Mouse (Mus musculus) stomach, embryonic 16.5 days (tissue): ENCODE results near the gene Rpl26. TPM values are rescaled to one million over a fixed set of nuclear protein-coding genes. Genes with fewer than 3 reads are reported as not detected.

Experiments used
- ATAC-seq: fragments of 200-750 bp; cut with Nextera tagmentation; 2 replicates; pipeline ENCODE4 v1.8.0; 2017; ENCODE audit warnings: moderate number of reproducible peaks, moderate TSS enrichment; ENCODE audit not compliant: insufficient read depth, low FRiP score
- H3K27ac ChIP-seq: fragments of 300-500 bp; sonication (generic); 2 replicates; pipeline ENCODE4 v1.5.1; 2014; ENCODE audit warnings: low read length
- H3K27me3 ChIP-seq: fragments of 300-500 bp; sonication (generic); 2 replicates; pipeline ENCODE4 v1.6.1; 2014; ENCODE audit warnings: low read length, control low read depth, mixed read lengths; ENCODE audit not compliant: control insufficient read depth, insufficient read depth
- H3K36me3 ChIP-seq: fragments of 300-500 bp; sonication (generic); 2 replicates; pipeline ENCODE4 v1.6.1; 2014; ENCODE audit warnings: low read length; ENCODE audit not compliant: control insufficient read depth, insufficient read depth
- H3K4me1 ChIP-seq: fragments of 300-500 bp; sonication (generic); 2 replicates; pipeline ENCODE4 v1.6.1; 2014; ENCODE audit warnings: low read length, control low read depth, mixed read lengths; ENCODE audit not compliant: control insufficient read depth, insufficient read depth
- H3K4me2 ChIP-seq: fragments of 300-500 bp; sonication (generic); 2 replicates; pipeline ENCODE4 v1.6.1; 2014; ENCODE audit warnings: low read depth, low read length, mixed read lengths
- H3K4me3 ChIP-seq: fragments of 300-500 bp; sonication (generic); replicated peaks from 2 replicates; pipeline ENCODE4 v1.5.1; 2014; ENCODE audit warnings: mild to moderate bottlenecking, low read length
- H3K9ac ChIP-seq: fragments of 300-500 bp; sonication (generic); 2 replicates; pipeline ENCODE4 v1.6.1; 2014; ENCODE audit warnings: low read length
- H3K9me3 ChIP-seq: fragments of 300-500 bp; sonication (generic); replicated peaks from 2 replicates; pipeline ENCODE4 v1.6.1; 2016; ENCODE audit warnings: low read length, control low read depth; ENCODE audit not compliant: control insufficient read depth
- WGBS: fragments of 180-500 bp; shearing (Covaris S2); extraction: QIAGEN DNeasy Blood & Tissue Kit; methylation state at CpG from one replicate; pipeline ENCODE4 v1.1.7; 2014; 5-methylcytosine and 5-hydroxymethylcytosine counted together
- polyA plus RNA-seq: library from polyadenylated mRNA; unstranded; fragments of >200 nt; fragmentation: Nextera tagmentation; extraction: Ambion mirVana; gene quantifications from 2 replicates; pipeline ENCODE4 v1.2.1, GENCODE M21; 2015

Rpl26 gene
- polyA plus RNA-seq, 1 experiment from 2014 or later = 932 TPM

GRCm38 (mm10) chr11:68862260-68862659, 39.1 kb upstream of the Rpl26 start:
- WGBS = 63% methylated on average over 2 of the region's 2 CpGs

GRCm38 (mm10) chr11:68863631-68864091, 37.7 kb upstream of the Rpl26 start:
- Histone ChIP-seq H3K9me3 (no peaks in the 10 kb centered on the region), H3K4me2 (no peak overlapping the region), H3K36me3 (no peaks in the 10 kb centered on the region), H3K9ac (no peak overlapping the region), H3K27me3 (no peaks in the 10 kb centered on the region), H3K4me3 (no peak overlapping the region), H3K27ac (no peak overlapping the region), H3K4me1 (peaks cover 8% of the 10 kb centered on the region)
- ATAC-seq = no peak
- WGBS = 63% methylated on average over 4 of the region's 4 CpGs

More at GRCm38 (mm10) chr11:68862260-68862659, 39.1 kb upstream of the Rpl26 start:
- Histone ChIP-seq H3K9me3 (no peaks in the 10 kb centered on the region), H3K4me1 (0 out of 2 replicates have a peak, but pooled peaks cover 4% of the 10 kb centered on the region), H3K27ac (no peak overlapping the region), H3K4me3 (no peak overlapping the region), H3K27me3 (no peaks in the 10 kb centered on the region), H3K4me2 (no peak overlapping the region), H3K9ac (no peak overlapping the region), H3K36me3 (no peaks in the 10 kb centered on the region)
- ATAC-seq = no peak

GRCm38 (mm10) chr11:68864544-68865189, 36.7 kb upstream of the Rpl26 start:
- Histone ChIP-seq H3K27me3 (no peaks in the 10 kb centered on the region), H3K36me3 (no peaks in the 10 kb centered on the region), H3K4me1 (peaks cover 8% of the 10 kb centered on the region), H3K4me3 (no peak overlapping the region), H3K27ac (no peak overlapping the region; the same call in 1 of the 2 replicates), H3K4me2 (no peak overlapping the region), H3K9ac (no peak overlapping the region), H3K9me3 (no peaks in the 10 kb centered on the region)
- ATAC-seq = peak; percentile 71; the same call in 1 of the 2 replicates
- WGBS = 22% methylated on average over 9 of the region's 9 CpGs

GRCm38 (mm10) chr11:68871277-68871676, 30.1 kb upstream of the Rpl26 start:
- H3K4me2 ChIP-seq = no peak overlapping the region
- H3K4me3 ChIP-seq = no peak overlapping the region
- no peak overlapping the region; the same call in 1 of the 2 replicates for H3K27ac ChIP-seq
- WGBS = 78% methylated on average over 9 of the region's 9 CpGs
- H3K9me3 ChIP-seq = no peaks in the 10 kb centered on the region
- no peaks in the 10 kb centered on the region for H3K36me3 ChIP-seq
- no peak for ATAC-seq
- no peaks in the 10 kb centered on the region for H3K27me3 ChIP-seq
- H3K4me1 ChIP-seq = peaks cover 11% of the 10 kb centered on the region
- H3K9ac ChIP-seq = no peak overlapping the region

- Histone ChIP-seq H3K27me3 (no peaks in the 10 kb centered on the region), H3K9me3 (no peaks in the 10 kb centered on the region), H3K4me2 (no peak within 1 kb of the TSS), H3K27ac (no peak within 1 kb of the TSS; the same call in 1 of the 2 replicates), H3K36me3 (no peaks in the 10 kb centered on the region), H3K4me1 (peaks cover 11% of the 10 kb centered on the region), H3K4me3 (no peak within 1 kb of the TSS), H3K9ac (no peak within 1 kb of the TSS)
- WGBS = 48% methylated on average over 6 of the region's 6 CpGs
- ATAC-seq = no peak
Measured at GRCm38 (mm10) chr11:68871748-68872147, 29.6 kb upstream of the Rpl26 start, which contains the start of gene Ndel1. TSS of gene Ndel1 (minus strand) at chr11:68871858.

GRCm38 (mm10) chr11:68874841-68875240, 26.5 kb upstream of the Rpl26 start:
- no peaks in the 10 kb centered on the region for H3K9me3 ChIP-seq
- H3K4me2 ChIP-seq = no peak overlapping the region
- no peak overlapping the region for H3K9ac ChIP-seq
- H3K4me1 ChIP-seq = peaks cover 6% of the 10 kb centered on the region; the same call in 1 of the 2 replicates
- no peak overlapping the region for H3K4me3 ChIP-seq
- 0% methylated on average over 2 of the region's 2 CpGs for WGBS
- H3K36me3 ChIP-seq = no peaks in the 10 kb centered on the region
- ATAC-seq = peak; percentile 58; the same call in 1 of the 2 replicates
- H3K27me3 ChIP-seq = no peaks in the 10 kb centered on the region
- no peak overlapping the region for H3K27ac ChIP-seq

- ATAC-seq = no peak
- no peaks in the 10 kb centered on the region for H3K4me1 ChIP-seq
- H3K4me3 ChIP-seq = no peak overlapping the region
- no peaks in the 10 kb centered on the region for H3K27me3 ChIP-seq
- 79% methylated on average over 5 of the region's 5 CpGs for WGBS
- no peaks in the 10 kb centered on the region for H3K9me3 ChIP-seq
- H3K4me2 ChIP-seq = no peak overlapping the region
- no peak overlapping the region for H3K9ac ChIP-seq
- H3K36me3 ChIP-seq = no peaks in the 10 kb centered on the region
- H3K27ac ChIP-seq = no peak overlapping the region
Measured at GRCm38 (mm10) chr11:68878811-68879210, 22.6 kb upstream of the Rpl26 start.

GRCm38 (mm10) chr11:68882107-68882506, 19.3 kb upstream of the Rpl26 start:
- no peak overlapping the region for H3K4me3 ChIP-seq
- H3K9me3 ChIP-seq = no peaks in the 10 kb centered on the region
- no peak overlapping the region for H3K4me2 ChIP-seq
- 0 out of 2 replicates have a peak overlapping the region, but pooled peaks have one; percentile 43 for H3K9ac ChIP-seq
- H3K4me1 ChIP-seq = no peaks in the 10 kb centered on the region
- H3K27me3 ChIP-seq = no peaks in the 10 kb centered on the region
- 15% methylated on average over 14 of the region's 14 CpGs for WGBS
- no peak for ATAC-seq
- no peaks in the 10 kb centered on the region for H3K36me3 ChIP-seq
- no peak overlapping the region for H3K27ac ChIP-seq

- WGBS = 71% methylated on average over 2 of the region's 2 CpGs
- no peak overlapping the region for H3K9ac ChIP-seq
- H3K9me3 ChIP-seq = no peaks in the 10 kb centered on the region
- no peaks in the 10 kb centered on the region for H3K36me3 ChIP-seq
- H3K4me2 ChIP-seq = no peak overlapping the region
- no peaks in the 10 kb centered on the region for H3K4me1 ChIP-seq
- H3K27me3 ChIP-seq = no peaks in the 10 kb centered on the region
- no peak overlapping the region for H3K27ac ChIP-seq
- no peak overlapping the region for H3K4me3 ChIP-seq
- ATAC-seq = no peak
Measured at GRCm38 (mm10) chr11:68883843-68884242, 17.5 kb upstream of the Rpl26 start.
